Mouse (Mus musculus) kidney, embryonic 15.5 days (tissue): ENCODE data around the gene Cited2. TPM values are rescaled to one million over a fixed set of nuclear protein-coding genes. Genes with fewer than 3 reads are reported as not detected.

Experiments used
- ATAC-seq: fragments of 200-750 bp; cut with Nextera tagmentation; replicated peaks from 2 replicates; pipeline ENCODE4 v1.8.0; 2017; ENCODE audit warnings: moderate TSS enrichment; ENCODE audit not compliant: low FRiP score
- H3K27ac ChIP-seq: fragments of 300-500 bp; sonication (generic); 2 replicates; pipeline ENCODE4 v1.5.1; 2015; ENCODE audit warnings: mild to moderate bottlenecking, inconsistent platforms
- H3K27me3 ChIP-seq: fragments of 300-500 bp; sonication (generic); 2 replicates; pipeline ENCODE4 v1.6.1; 2015; ENCODE audit warnings: inconsistent platforms
- H3K36me3 ChIP-seq: fragments of 300-500 bp; sonication (generic); 2 replicates; pipeline ENCODE4 v1.6.1; 2015; ENCODE audit warnings: inconsistent platforms
- H3K4me1 ChIP-seq: fragments of 300-500 bp; sonication (generic); 2 replicates; pipeline ENCODE4 v1.6.1; 2015; ENCODE audit warnings: inconsistent platforms
- H3K4me2 ChIP-seq: fragments of 300-500 bp; sonication (generic); 2 replicates; pipeline ENCODE4 v1.6.1; 2015; ENCODE audit warnings: moderate library complexity, mild to moderate bottlenecking, inconsistent platforms
- H3K4me3 ChIP-seq: fragments of 300-500 bp; sonication (generic); replicated peaks from 2 replicates; pipeline ENCODE4 v1.5.1; 2015; ENCODE audit warnings: mild to moderate bottlenecking, inconsistent platforms
- H3K9ac ChIP-seq: fragments of 300-500 bp; sonication (generic); 2 replicates; pipeline ENCODE4 v1.6.1; 2015; ENCODE audit warnings: mild to moderate bottlenecking, inconsistent platforms
- H3K9me3 ChIP-seq: fragments of 300-500 bp; sonication (generic); replicated peaks from 2 replicates; pipeline ENCODE4 v1.6.1; 2016; ENCODE audit warnings: inconsistent platforms
- WGBS: fragments of 180-500 bp; shearing (Covaris S2); methylation state at CpG from one replicate; pipeline ENCODE4 v1.1.7; 2015; ENCODE audit warnings: mixed read lengths; 5-methylcytosine and 5-hydroxymethylcytosine counted together
- polyA plus RNA-seq: library from polyadenylated mRNA; unstranded; fragments of >200 nt; fragmentation: Nextera tagmentation; extraction: Ambion mirVana; gene quantifications from 2 replicates; pipeline ENCODE4 v1.2.1, GENCODE M21; 2015

The Cited2 gene
- polyA plus RNA-seq, 1 experiment from 2014 or later, result 77.4 TPM

DNA sequence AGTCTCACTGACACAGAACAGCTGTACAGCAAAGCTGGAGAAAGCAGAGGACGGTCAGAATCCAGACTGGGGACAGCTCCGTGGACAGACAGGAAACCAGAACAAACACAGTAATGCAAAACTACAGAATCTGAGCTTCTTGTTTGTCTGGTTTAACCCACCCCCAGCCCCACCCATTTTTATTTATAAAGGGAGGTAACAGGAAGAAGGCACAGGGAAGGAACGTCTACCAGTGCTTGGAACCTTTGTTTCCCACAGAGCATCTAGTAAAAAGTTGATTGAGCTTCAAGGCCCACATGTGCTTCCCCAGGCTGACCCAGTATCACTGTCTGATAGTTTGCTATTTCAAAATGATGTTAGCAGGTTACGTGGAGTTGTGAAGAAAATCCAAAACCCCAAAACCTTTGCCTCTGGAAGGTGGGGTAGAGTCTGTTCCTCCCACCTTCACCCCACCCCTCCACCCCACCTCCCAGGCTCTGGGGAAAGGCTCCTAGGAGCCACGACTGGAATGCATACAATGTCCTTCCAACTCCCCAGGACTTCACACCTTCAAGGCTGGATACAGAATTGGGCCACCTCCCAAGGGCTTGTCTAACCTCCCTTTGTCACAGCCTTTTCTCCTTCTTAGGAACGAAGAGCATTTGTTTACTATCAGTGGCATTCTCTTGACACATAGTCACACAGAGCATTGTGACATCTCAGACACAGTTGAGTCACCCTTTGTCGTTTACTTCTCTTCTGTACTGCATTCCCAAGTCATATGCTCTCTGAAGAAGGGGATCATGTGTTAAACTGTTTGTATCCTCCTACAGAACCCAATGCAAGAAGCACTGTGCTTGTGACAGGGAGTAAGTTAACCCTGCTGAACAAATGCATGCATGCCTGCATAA, 25.4 kb upstream of the Cited2 start:
- no peak for ATAC-seq
- Histone ChIP-seq H3K4me1 (no peaks in the 10 kb centered on the region), H3K4me3 (no peak overlapping the region), H3K9ac (no peak overlapping the region), H3K9me3 (no peaks in the 10 kb centered on the region), H3K27ac (no peak overlapping the region), H3K27me3 (no peaks in the 10 kb centered on the region), H3K36me3 (no peaks in the 10 kb centered on the region), H3K4me2 (no peak overlapping the region)
- 51% methylated on average over 7 of the region's 7 CpGs for WGBS

DNA sequence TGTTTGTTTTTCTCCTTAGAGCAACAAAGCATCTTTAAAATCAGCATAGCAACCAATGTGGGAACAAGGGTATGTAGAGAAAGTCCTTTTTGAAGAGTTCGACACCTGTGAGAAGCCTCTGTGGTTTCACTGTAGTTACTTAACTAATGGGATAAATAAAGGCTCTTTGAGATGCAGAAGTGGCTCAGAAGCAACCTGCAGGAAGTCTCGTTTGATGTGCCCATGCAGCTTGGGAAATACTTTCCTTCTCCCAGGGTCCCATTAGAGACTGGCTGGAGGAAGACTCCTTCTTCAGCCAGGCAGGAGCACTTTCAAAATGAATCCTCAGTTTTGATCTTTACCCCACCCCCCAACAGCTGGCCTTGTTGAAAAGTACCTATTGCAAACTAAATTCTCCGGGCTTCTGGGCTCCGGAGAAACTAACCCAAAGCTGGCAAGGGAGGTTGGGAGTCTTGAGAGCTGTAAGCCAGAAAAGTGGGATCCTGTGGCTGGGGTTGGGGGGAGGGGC, 17.5 kb upstream of the Cited2 start:
- no peak overlapping the region for H3K9ac ChIP-seq
- no peaks in the 10 kb centered on the region for H3K9me3 ChIP-seq
- no peak for ATAC-seq
- H3K4me3 ChIP-seq, result no peak overlapping the region
- no peaks in the 10 kb centered on the region for H3K27me3 ChIP-seq
- H3K4me2 ChIP-seq, result no peak overlapping the region
- H3K4me1 ChIP-seq, result no peaks in the 10 kb centered on the region
- H3K27ac ChIP-seq, result no peak overlapping the region
- 34% methylated on average over 4 of the region's 4 CpGs for WGBS
- H3K36me3 ChIP-seq, result no peaks in the 10 kb centered on the region

DNA sequence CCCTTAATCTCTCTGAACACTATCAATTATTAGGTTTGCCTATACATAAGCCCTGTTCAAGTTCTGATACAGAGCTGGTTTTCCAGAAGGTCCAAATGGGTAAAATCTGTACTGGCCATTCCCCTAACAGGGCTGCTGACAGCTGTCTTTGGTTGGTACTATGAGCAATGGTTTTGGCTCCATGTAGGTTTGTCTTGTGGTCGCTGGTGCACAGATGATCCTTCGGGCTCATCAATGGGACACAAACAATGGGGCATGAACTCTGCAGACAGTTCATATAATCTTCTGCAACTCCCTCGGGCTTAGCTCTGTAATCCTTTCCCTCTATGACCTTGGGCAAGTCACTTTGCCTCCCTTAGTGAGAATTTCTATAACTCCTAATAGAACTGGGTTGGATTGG, 12.3 kb upstream of the Cited2 start:
- Histone ChIP-seq H3K27ac (no peak overlapping the region), H3K4me2 (no peak overlapping the region), H3K4me3 (no peak overlapping the region), H3K4me1 (no peaks in the 10 kb centered on the region), H3K36me3 (no peaks in the 10 kb centered on the region), H3K9me3 (no peaks in the 10 kb centered on the region), H3K27me3 (no peaks in the 10 kb centered on the region), H3K9ac (no peak overlapping the region)
- ATAC-seq, result no peak
- 86% methylated on average over 3 of the region's 3 CpGs for WGBS

DNA sequence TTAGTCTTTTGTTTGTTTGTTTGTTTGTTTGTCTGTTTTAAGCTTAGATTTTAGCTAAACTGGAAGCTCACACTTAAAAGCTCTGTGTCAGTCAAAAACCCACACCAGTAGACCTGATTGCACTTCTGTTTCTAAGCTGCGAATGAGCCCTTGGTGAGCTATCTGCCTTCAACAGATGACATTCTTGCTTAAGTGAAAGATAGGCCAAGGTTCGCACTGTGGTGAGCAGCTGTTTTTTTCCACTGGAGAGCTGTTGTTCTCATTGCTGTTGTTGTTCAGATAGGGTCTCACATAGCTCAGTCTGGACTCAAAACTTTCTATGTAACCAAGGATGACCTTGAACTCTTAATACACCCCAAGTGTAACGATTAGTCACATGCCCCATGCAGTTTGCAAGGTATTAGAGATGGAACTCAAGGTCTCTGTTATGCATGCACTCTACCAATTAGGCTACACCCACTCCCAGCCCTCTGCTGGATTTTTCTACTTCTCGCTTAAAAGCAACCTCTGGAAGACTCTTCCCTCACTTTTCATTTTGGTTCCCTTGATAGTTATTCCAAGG, 3.9 kb upstream of the Cited2 start:
- no peak overlapping the region for H3K4me3 ChIP-seq
- no peaks in the 10 kb centered on the region for H3K9me3 ChIP-seq
- no peak for ATAC-seq
- H3K4me1 ChIP-seq, result peaks cover 7% of the 10 kb centered on the region
- H3K36me3 ChIP-seq, result no peaks in the 10 kb centered on the region
- no peak overlapping the region for H3K27ac ChIP-seq
- no peak overlapping the region for H3K9ac ChIP-seq
- 88% methylated on average over 4 of the region's 4 CpGs for WGBS
- H3K27me3 ChIP-seq, result 0 out of 2 replicates have a peak, but pooled peaks cover 3% of the 10 kb centered on the region
- no peak overlapping the region for H3K4me2 ChIP-seq

DNA sequence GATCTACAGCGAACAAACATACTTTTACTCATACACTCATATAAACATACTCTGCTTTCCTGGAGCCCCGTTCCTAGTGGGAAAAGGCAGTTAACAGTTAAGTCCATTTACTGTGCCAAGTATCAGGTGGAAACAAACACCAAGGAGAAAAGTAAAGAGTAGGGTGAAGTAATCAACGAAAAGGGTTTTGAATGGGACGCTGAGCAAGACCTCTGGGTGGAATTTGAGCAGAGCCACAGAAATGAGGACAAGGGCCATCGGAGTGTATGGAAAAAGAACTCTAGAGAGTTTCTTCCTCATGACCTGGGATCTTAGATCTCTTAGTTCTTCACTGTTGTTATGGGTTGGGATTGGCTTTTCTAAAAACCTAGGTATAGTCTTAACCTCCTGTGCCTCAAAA, 3.4 kb upstream of the Cited2 start:
- H3K9me3 ChIP-seq, result no peaks in the 10 kb centered on the region
- H3K27ac ChIP-seq, result no peak overlapping the region
- no peaks in the 10 kb centered on the region for H3K36me3 ChIP-seq
- H3K27me3 ChIP-seq, result 0 out of 2 replicates have a peak, but pooled peaks cover 3% of the 10 kb centered on the region
- 94% methylated on average over 5 of the region's 5 CpGs for WGBS
- H3K4me1 ChIP-seq, result peaks cover 7% of the 10 kb centered on the region
- no peak for ATAC-seq
- no peak overlapping the region for H3K4me3 ChIP-seq
- H3K9ac ChIP-seq, result no peak overlapping the region
- no peak overlapping the region for H3K4me2 ChIP-seq

DNA sequence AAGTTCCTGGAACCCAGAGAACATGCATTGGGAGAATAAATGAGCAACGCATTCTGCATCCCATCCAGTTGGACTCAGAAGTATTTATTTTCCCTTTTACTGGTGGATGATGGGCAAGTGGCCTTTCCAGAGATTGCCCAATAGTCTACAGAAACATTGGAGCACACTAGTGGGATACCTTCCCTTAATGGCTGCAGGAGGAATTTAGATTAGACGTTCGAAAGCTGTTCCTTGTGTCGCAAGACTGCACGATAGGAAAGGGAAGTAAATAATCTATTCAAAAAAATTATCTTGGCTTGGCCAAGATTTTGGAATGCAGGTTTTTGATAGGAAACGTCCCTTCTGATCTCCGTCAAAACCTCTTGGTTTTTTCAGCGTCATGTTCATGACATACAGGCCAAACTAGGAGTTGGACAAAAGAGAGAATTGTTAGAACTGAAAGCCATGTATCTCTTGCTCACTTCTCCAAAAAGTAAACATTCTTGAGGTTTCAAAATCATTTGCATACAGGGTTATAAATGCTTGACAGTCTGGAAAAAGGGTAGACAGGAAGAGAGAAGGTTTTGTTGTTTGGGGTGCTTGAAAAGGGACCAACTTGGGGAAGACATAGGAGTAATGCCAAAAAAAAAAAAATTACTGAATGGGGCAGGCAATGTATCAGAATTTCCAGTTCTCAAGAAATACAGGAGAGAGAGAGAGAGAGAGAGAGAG, 2.0 kb upstream of the Cited2 start:
- H3K36me3 ChIP-seq, result peaks cover 4% of the 10 kb centered on the region; the same call in 1 of the 2 replicates
- H3K4me3 ChIP-seq, result peak overlapping the region; percentile 89
- H3K4me2 ChIP-seq, result peak overlapping the region; percentile 81
- H3K9me3 ChIP-seq, result no peaks in the 10 kb centered on the region
- 70% methylated on average over 8 of the region's 8 CpGs for WGBS
- peaks cover 16% of the 10 kb centered on the region for H3K4me1 ChIP-seq
- H3K27ac ChIP-seq, result peak overlapping the region; percentile 100
- H3K27me3 ChIP-seq, result 0 out of 2 replicates have a peak, but pooled peaks cover 3% of the 10 kb centered on the region
- no peak overlapping the region for H3K9ac ChIP-seq
- ATAC-seq, result no peak

DNA sequence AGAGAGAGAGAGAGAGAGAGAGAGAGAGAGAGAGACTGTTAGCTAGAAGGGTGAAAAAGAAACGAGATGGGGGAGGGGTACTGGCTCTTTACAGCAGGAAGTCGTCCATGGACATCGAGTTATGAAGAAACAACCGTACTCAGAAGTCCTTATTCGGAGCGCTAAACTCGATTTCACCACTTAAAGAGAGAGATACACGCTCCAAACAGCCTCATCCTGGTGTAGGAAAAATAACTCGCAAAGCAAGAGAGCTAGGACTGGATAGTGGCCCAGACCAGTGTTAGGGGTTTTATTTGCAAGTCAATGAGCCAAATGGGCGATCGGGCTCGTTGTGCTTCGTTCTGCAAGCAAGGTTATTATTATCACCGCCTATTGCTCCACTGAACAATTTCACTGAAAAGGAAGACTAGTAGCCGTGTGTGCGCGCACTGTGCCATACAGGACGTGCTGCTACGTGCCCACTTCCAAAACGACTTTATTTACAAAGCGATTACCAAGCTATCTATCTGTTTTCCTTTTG, 1.4 kb upstream of the Cited2 start:
- ATAC-seq, result no peak
- Histone ChIP-seq H3K27ac (peak overlapping the region; percentile 100), H3K9ac (peak overlapping the region; percentile 96), H3K4me3 (peak overlapping the region; percentile 89), H3K9me3 (no peaks in the 10 kb centered on the region), H3K27me3 (0 out of 2 replicates have a peak, but pooled peaks cover 3% of the 10 kb centered on the region), H3K4me2 (peak overlapping the region; percentile 81), H3K36me3 (peaks cover 4% of the 10 kb centered on the region; the same call in 1 of the 2 replicates), H3K4me1 (peaks cover 22% of the 10 kb centered on the region)
- WGBS, result under 1% methylated on average over 21 of the region's 21 CpGs

DNA sequence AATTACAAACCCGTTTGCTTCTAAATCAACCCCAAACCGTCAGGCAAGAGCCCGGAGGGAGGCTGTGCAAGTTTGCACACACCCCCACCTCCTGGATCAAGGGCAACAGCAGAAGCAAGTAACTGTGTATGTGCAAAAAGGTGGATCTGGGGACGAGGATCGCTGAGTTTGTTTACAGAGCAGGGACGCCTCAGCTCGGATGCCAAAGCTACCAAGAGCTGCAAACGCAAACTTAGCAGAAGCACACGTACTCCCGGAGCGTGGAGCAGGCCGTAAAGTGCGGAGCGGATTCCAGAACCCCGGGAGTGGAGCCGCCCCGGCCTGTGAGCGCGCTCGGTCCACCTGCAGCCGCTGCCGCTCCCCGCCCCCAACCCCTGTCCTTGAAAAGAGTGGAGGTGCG, 860 bp upstream of the Cited2 start:
- peaks cover 4% of the 10 kb centered on the region; the same call in 1 of the 2 replicates for H3K36me3 ChIP-seq
- H3K4me1 ChIP-seq, result peaks cover 27% of the 10 kb centered on the region
- no peaks in the 10 kb centered on the region for H3K9me3 ChIP-seq
- 0 out of 2 replicates have a peak, but pooled peaks cover 3% of the 10 kb centered on the region for H3K27me3 ChIP-seq
- peak overlapping the region; percentile 89 for H3K4me3 ChIP-seq
- H3K27ac ChIP-seq, result peak overlapping the region; percentile 100
- H3K4me2 ChIP-seq, result peak overlapping the region; percentile 81
- H3K9ac ChIP-seq, result peak overlapping the region; percentile 96
- peak; percentile 90 for ATAC-seq
- WGBS, result under 1% methylated on average over 24 of the region's 24 CpGs

DNA sequence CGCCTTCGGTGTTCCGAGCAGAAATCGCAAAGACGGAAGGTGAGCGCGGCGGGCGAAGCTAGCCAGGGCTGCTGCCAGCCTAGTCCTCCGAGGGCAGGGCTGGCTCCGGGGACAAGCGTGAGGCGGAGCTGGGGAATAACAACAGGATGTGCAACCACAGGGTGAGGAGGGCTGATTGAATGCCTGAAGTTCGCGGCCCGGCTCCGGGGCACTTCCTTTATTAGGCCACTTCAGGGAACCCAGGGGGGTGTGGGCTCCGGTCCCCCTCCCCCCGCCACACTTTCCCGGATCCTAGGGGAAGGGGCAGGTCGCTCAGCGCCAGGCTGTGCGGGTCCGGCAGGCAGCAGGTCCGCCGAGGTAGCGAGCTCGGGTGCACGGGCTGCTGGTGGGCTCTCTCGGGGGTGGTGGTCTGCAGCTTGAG, 413 bp downstream of the Cited2 start:
- peak overlapping the region; percentile 96 for H3K9ac ChIP-seq
- H3K4me1 ChIP-seq, result peaks cover 37% of the 10 kb centered on the region
- WGBS, result under 1% methylated on average over 30 of the region's 30 CpGs
- H3K4me3 ChIP-seq, result peak overlapping the region; percentile 89
- H3K27ac ChIP-seq, result peak overlapping the region; percentile 100
- H3K9me3 ChIP-seq, result no peaks in the 10 kb centered on the region
- 0 out of 2 replicates have a peak, but pooled peaks cover 3% of the 10 kb centered on the region for H3K27me3 ChIP-seq
- ATAC-seq, result peak; percentile 61
- H3K4me2 ChIP-seq, result peak overlapping the region; percentile 81
- peaks cover 4% of the 10 kb centered on the region; the same call in 1 of the 2 replicates for H3K36me3 ChIP-seq

DNA sequence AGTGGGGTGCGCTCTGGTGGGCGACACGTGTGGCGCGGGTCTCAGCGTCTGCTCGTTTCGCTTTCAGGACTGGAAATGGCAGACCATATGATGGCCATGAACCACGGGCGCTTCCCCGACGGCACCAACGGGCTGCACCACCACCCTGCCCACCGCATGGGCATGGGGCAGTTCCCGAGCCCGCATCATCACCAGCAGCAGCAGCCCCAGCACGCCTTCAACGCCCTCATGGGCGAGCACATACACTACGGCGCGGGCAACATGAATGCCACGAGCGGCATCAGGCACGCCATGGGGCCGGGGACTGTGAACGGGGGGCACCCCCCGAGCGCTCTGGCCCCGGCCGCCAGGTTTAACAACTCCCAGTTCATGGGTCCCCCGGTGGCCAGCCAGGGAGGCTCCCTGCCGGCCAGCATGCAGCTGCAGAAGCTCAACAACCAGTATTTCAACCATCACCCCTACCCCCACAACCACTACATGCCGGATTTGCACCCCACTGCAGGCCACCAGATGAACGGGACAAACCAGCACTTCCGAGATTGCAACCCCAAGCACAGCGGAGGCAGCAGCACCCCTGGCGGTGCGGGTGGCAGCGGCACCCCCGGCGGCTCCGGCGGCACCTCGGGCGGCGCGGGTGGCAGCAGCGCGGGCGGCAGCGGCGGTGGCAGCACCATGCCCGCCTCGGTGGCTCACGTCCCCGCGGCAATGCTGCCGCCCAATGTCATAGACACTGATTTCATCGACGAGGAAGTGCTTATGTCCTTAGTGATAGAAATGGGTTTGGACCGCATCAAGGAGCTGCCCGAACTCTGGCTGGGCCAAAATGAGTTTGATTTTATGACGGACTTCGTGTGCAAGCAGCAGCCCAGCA, 1.1 kb downstream of the Cited2 start:
- H3K36me3 ChIP-seq, result peaks cover 4% of the 10 kb centered on the region; the same call in 1 of the 2 replicates
- H3K4me2 ChIP-seq, result peak overlapping the region; percentile 81
- H3K4me1 ChIP-seq, result peaks cover 42% of the 10 kb centered on the region
- 0 out of 2 replicates have a peak, but pooled peaks cover 3% of the 10 kb centered on the region for H3K27me3 ChIP-seq
- H3K27ac ChIP-seq, result peak overlapping the region; percentile 100
- WGBS, result under 1% methylated on average over 65 of the region's 65 CpGs
- H3K9me3 ChIP-seq, result no peaks in the 10 kb centered on the region
- H3K9ac ChIP-seq, result peak overlapping the region; percentile 96
- peak; percentile 9 for ATAC-seq
- H3K4me3 ChIP-seq, result peak overlapping the region; percentile 89
